Mouse (Mus musculus): ENCODE data around the gene Crb2. TPM values are rescaled to one million over a fixed set of nuclear protein-coding genes. Genes with fewer than 3 reads are reported as not detected.

The Crb2 gene
- polyA plus RNA-seq, 2 experiments = 0.41 to 0.60 TPM

GRCm38 (mm10) chr2:37782002-37782401 lies 6.0 kb downstream of the Crb2 start:
- TF ChIP-seq POLR2A (IDR thresholded peaks at IDR 0.05; ENCODE audit: borderline replicate concordance, extremely low read depth, insufficient read depth, insufficient read length) = no peak
- Histone ChIP-seq H3K9me3 (ENCODE audit: control insufficient read depth, low read length) (no peaks in the 10 kb centered on the region), H3K36me3 (ENCODE audit: control insufficient read depth, insufficient read depth, low read length) (no peaks in the 10 kb centered on the region), H3K4me3 (replicated peaks; ENCODE audit: low read length) (no peak overlapping the region), H3K4me2 (replicated peaks; ENCODE audit: low read depth, low read length, severe bottlenecking) (no peak overlapping the region), H3K27me3 (ENCODE audit: control insufficient read depth, insufficient read depth, low read length) (peaks cover 8% of the 10 kb centered on the region; the same call in 1 of the 2 replicates), H3K4me1 (ENCODE audit: control insufficient read depth, insufficient read depth, low read length) (peaks cover 27% of the 10 kb centered on the region), H3K9ac (ENCODE audit: low read depth, low read length, severe bottlenecking) (no peak overlapping the region), H3K27ac (replicated peaks; ENCODE audit: low read depth, low read length) (no peak overlapping the region)
- no peak for ATAC-seq (ENCODE audit: low FRiP score, low read depth)
- no peak for DNase-seq (ENCODE audit: low spot score)
- WGBS = 14% methylated on average over 7 of the region's 7 CpGs

GRCm38 (mm10) chr2:37784473-37784872 lies 8.4 kb downstream of the Crb2 start:
- Histone ChIP-seq H3K4me2 (replicated peaks; ENCODE audit: low read depth, low read length, severe bottlenecking) (no peak overlapping the region), H3K27ac (replicated peaks; ENCODE audit: low read depth, low read length) (no peak overlapping the region), H3K4me1 (ENCODE audit: control insufficient read depth, insufficient read depth, low read length) (peaks cover 36% of the 10 kb centered on the region), H3K27me3 (ENCODE audit: control insufficient read depth, insufficient read depth, low read length) (peaks cover 8% of the 10 kb centered on the region; the same call in 1 of the 2 replicates), H3K9me3 (ENCODE audit: control insufficient read depth, low read length) (no peaks in the 10 kb centered on the region), H3K4me3 (replicated peaks; ENCODE audit: low read length) (no peak overlapping the region), H3K9ac (ENCODE audit: low read depth, low read length, severe bottlenecking) (no peak overlapping the region), H3K36me3 (ENCODE audit: control insufficient read depth, insufficient read depth, low read length) (no peaks in the 10 kb centered on the region)
- no peak for DNase-seq (ENCODE audit: low spot score)
- no peak for ATAC-seq (ENCODE audit: low FRiP score, low read depth)
- 71% methylated on average over 5 of the region's 5 CpGs for WGBS
- TF ChIP-seq POLR2A (IDR thresholded peaks at IDR 0.05; ENCODE audit: borderline replicate concordance, extremely low read depth, insufficient read depth, insufficient read length) = no peak

- WGBS = 27% methylated on average over 21 of the region's 52 CpGs
- ATAC-seq (ENCODE audit: low FRiP score, low read depth) (no peak), DNase-seq (ENCODE audit: low spot score) (no peak)
- Histone ChIP-seq H3K4me1 (ENCODE audit: control insufficient read depth, insufficient read depth, low read length) (peaks cover 18% of the 10 kb centered on the region), H3K9me3 (ENCODE audit: control insufficient read depth, low read length) (no peaks in the 10 kb centered on the region), H3K4me3 (replicated peaks; ENCODE audit: low read length) (peak overlapping the region; percentile 40), H3K4me2 (replicated peaks; ENCODE audit: low read depth, low read length, severe bottlenecking) (peak overlapping the region; percentile 62), H3K27me3 (ENCODE audit: control insufficient read depth, insufficient read depth, low read length) (0 out of 2 replicates have a peak, but pooled peaks cover 8% of the 10 kb centered on the region), H3K9ac (ENCODE audit: low read depth, low read length, severe bottlenecking) (peak overlapping the region; percentile 36; the same call in 1 of the 2 replicates), H3K36me3 (ENCODE audit: control insufficient read depth, insufficient read depth, low read length) (no peaks in the 10 kb centered on the region), H3K27ac (replicated peaks; ENCODE audit: low read depth, low read length) (no peak overlapping the region)
- TF ChIP-seq POLR2A (IDR thresholded peaks at IDR 0.05; ENCODE audit: borderline replicate concordance, extremely low read depth, insufficient read depth, insufficient read length) = no peak
Measured at GRCm38 (mm10) chr2:37786461-37786860, 10.4 kb downstream of the Crb2 start.

DNA sequence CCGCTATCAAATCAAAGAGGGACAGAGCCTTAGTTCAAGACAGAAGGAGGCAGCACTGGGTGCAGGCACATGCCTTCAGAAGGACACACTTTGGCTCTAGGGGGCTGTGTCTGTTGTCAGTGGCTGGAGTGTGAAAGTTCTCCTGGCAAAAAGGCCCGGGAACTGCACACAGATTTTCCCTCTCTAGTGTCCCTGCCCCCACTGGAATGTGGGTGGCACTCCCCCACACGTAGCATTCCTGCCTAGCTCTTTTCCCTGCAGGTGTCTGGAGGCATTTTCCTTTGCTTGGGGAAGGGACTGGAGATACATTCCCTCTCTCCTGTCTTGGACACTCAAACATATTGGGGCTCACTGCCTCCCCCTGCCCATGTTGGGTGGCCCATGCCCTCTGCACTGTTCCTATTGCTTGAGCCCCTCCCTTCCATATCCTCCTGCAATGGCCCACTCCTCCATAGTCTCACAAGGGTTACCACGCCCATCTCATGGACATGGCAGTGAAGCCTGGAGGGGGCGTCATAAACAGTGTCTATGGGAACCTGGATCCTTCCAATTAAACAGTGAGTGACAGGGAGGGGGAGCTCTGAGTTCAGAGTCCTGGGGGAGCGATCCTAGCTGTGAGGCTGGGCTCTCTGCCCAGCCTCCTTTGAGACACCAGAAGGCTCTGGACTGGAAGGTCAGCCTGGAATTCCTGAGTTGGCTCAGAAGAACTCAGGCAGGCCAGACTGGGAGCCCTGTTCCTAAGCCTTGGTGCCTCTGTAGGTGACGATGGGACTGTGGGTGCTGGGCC lies 12.3 kb downstream of the Crb2 start:
- Histone ChIP-seq H3K4me3 (replicated peaks; ENCODE audit: low read length) (no peak overlapping the region), H3K4me1 (ENCODE audit: control insufficient read depth, insufficient read depth, low read length) (peaks cover 9% of the 10 kb centered on the region), H3K27me3 (ENCODE audit: control insufficient read depth, insufficient read depth, low read length) (peaks cover 17% of the 10 kb centered on the region; the same call in 1 of the 2 replicates), H3K36me3 (ENCODE audit: control insufficient read depth, insufficient read depth, low read length) (no peaks in the 10 kb centered on the region), H3K9me3 (ENCODE audit: control insufficient read depth, low read length) (no peaks in the 10 kb centered on the region), H3K27ac (replicated peaks; ENCODE audit: low read depth, low read length) (no peak overlapping the region), H3K4me2 (replicated peaks; ENCODE audit: low read depth, low read length, severe bottlenecking) (no peak overlapping the region), H3K9ac (ENCODE audit: low read depth, low read length, severe bottlenecking) (no peak overlapping the region)
- no peak for TF ChIP-seq POLR2A (IDR thresholded peaks at IDR 0.05; ENCODE audit: borderline replicate concordance, extremely low read depth, insufficient read depth, insufficient read length)
- 38% methylated on average over 7 of the region's 7 CpGs for WGBS
- DNase-seq (ENCODE audit: low spot score) = no peak
- no peak; the same call in 1 of the 2 replicates for ATAC-seq (ENCODE audit: low FRiP score, low read depth)

DNA sequence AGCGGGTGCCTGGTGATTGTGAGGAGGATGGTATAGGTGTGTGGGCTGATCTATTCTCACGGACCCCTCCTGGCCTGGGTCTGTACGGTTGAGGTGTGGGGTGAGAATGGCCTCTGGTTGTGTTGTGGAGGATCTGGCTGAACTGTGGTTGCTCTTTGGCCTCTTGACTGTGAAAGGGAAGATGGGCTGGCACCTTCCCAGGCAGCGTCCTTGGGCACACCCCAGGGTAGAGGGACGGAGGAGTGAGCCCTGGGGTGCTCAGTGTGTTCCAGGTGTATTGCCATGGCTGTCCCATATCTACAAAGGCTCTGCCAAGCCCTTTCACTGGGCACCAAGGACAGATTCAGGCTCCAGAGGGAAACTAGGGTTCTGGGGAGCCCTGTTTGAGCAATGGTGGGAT lies 13.0 kb downstream of the Crb2 start:
- no peaks in the 10 kb centered on the region for H3K9me3 ChIP-seq (ENCODE audit: control insufficient read depth, low read length)
- peaks cover 9% of the 10 kb centered on the region for H3K4me1 ChIP-seq (ENCODE audit: control insufficient read depth, insufficient read depth, low read length)
- H3K9ac ChIP-seq (ENCODE audit: low read depth, low read length, severe bottlenecking) = no peak overlapping the region
- H3K27me3 ChIP-seq (ENCODE audit: control insufficient read depth, insufficient read depth, low read length) = peaks cover 21% of the 10 kb centered on the region; the same call in 1 of the 2 replicates
- no peak for TF ChIP-seq POLR2A (IDR thresholded peaks at IDR 0.05; ENCODE audit: borderline replicate concordance, extremely low read depth, insufficient read depth, insufficient read length)
- no peak overlapping the region for H3K4me3 ChIP-seq (replicated peaks; ENCODE audit: low read length)
- no peak for DNase-seq (ENCODE audit: low spot score)
- WGBS = 86% methylated on average over 5 of the region's 5 CpGs
- H3K4me2 ChIP-seq (replicated peaks; ENCODE audit: low read depth, low read length, severe bottlenecking) = no peak overlapping the region
- no peaks in the 10 kb centered on the region for H3K36me3 ChIP-seq (ENCODE audit: control insufficient read depth, insufficient read depth, low read length)
- H3K27ac ChIP-seq (replicated peaks; ENCODE audit: low read depth, low read length) = no peak overlapping the region
- no peak for ATAC-seq (ENCODE audit: low FRiP score, low read depth)
